Mouse (Mus musculus): ENCODE measurements around the gene Tmem245. TPM values are rescaled to one million over a fixed set of nuclear protein-coding genes. Genes with fewer than 3 reads are reported as not detected.

Gene Tmem245
- 1.7 and 3.1 TPM in 2 replicates for polyA plus RNA-seq (2012; ENCODE audit: low replicate concordance)

DNA sequence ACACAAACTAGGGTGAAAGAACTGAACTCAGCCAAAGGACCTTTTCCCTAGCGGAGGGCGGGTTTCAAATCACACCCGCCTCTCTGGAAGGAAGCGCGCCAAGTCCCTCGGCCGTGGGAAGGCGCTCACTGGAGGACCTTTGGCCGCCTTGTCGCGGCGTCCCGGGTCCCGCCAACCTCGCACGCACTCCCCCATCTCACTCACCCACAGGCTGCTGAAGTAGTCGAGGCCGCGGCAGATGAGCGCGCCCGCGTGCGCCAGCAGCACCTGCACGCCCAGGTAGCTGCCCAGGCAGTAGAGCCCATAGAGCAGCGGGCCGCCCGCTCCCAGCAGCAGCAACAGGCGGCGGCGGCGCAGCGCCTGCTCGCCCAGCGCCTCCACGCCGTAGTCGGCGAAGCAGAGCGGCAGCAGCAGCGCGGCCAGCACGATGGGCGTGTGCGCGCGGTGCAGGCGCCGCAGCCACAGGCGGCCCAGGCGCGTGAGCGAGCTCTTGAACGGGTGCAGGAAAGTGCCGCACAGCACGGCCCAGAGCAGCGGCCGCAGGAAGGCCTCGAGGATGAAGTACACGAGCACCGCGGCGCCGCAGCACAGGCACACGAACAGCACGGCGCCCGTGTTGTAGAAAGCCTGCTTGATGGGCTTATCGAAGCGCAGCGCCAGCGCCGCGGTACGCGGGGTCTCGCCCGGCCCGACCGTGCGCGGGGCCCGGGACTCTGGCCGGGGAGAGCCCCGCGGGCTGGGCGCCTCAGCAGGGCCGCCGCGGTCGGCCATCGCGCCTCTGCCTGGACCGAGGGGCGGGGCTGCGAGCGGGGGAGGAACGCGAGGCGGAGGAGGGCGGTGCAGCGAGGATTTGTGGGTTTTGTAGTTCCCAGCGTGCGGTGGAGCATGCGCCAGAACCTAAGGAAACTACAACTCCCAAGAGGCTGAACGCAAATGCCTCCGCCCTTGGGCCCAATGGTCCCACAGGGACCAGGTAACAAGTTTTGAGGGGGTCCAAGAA, at the start of gene Tmem245:
Gene Tmem245 (minus strand): TSS at position 797 of the 1,000 bp plus-strand sequence.

GRCm38 (mm10) chr4:56990215-56990584, 43.0 kb upstream of the Tmem245 start, which contains the start of gene Frrs1l:
Gene Frrs1l (minus strand): TSS chr4:56990391.

DNA sequence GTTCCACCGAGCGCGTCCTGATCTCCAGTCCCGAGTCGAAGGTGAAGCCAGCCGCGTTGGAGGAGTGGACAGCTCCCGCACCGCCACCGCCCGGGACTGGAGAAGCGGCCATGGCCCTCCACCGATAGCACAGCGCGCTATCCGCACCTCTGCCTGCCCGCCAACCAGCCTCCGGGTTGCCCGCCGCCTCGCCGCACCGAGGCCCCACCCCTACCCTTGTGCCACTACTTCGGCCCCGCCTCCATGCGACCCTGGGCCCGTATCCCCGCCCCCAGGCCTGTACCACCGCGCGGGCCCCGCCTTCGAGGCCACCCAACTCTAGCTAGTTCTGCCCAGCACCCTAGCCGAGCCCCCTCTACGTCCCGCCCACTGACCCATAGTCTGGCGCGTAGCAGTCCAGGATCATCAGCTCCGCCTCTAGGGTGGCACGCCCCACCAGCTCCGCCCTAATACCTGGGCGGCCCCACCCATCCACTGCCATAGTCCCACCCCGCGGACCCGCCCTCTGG, 82.2 kb downstream of the Tmem245 start, which contains the start of gene Ctnnal1:
Gene Ctnnal1 (minus strand): TSS at position 186 of the 509 bp plus-strand sequence.

Other genes starting within 250 kb of the Tmem245 start
- not detected in 2 replicates for gene Gm26657, start 207.4 kb downstream of the Tmem245 start, polyA plus RNA-seq (2012; ENCODE audit: low replicate concordance)
- gene Actl7b, start 206.0 kb downstream of the Tmem245 start, polyA plus RNA-seq (2012; ENCODE audit: low replicate concordance) = 0.20 TPM in 2 replicates
- not detected in 2 replicates for gene Actl7a, start 204.0 kb downstream of the Tmem245 start, polyA plus RNA-seq (2012; ENCODE audit: low replicate concordance)
- 0.60 and 2.2 TPM in 2 replicates for gene Elp1, start 145.1 kb downstream of the Tmem245 start, polyA plus RNA-seq (2012; ENCODE audit: low replicate concordance)
- gene Fam206a, start 145.1 kb downstream of the Tmem245 start, polyA plus RNA-seq (2012; ENCODE audit: low replicate concordance) = 6.5 and 6.7 TPM in 2 replicates
- 7.8 and 9.3 TPM in 2 replicates for gene Ctnnal1, start 82.2 kb downstream of the Tmem245 start, polyA plus RNA-seq (2012; ENCODE audit: low replicate concordance)
- gene Frrs1l, start 43.0 kb upstream of the Tmem245 start, polyA plus RNA-seq (2012; ENCODE audit: low replicate concordance) = 0.02 TPM in 1 of 2 replicates, not detected in the other
- gene Epb41l4b, start 196.0 kb upstream of the Tmem245 start, polyA plus RNA-seq (2012; ENCODE audit: low replicate concordance) = 0.21 TPM in 1 of 2 replicates, not detected in the other